Mouse (Mus musculus): ENCODE measurements around the gene Antxrl.

GRCm38 (mm10) chr14:34033841-34034610 is 18.5 kb upstream of the Antxrl start:
- TF ChIP-seq CTCF (IDR thresholded peaks at IDR 0.05; ENCODE audit: low read depth) (no peak), EP300 (optimal IDR thresholded peaks at IDR 0.05) (no peak)
